Mouse (Mus musculus) monocyte, adult 5-6 weeks (primary cell): ENCODE data around the gene Tmem132b. TPM values are rescaled to one million over a fixed set of nuclear protein-coding genes. Genes with fewer than 3 reads are reported as not detected.

Source experiments
- ATAC-seq: fragments of 153-309, 156-312 bp; replicated peaks from 2 replicates; pipeline ENCODE4 v1.8.0; 2017; ENCODE audit warnings: mild to moderate bottlenecking; ENCODE audit not compliant: low TSS enrichment, insufficient number of reproducible peaks, severe bottlenecking, poor library complexity, low FRiP score
- total RNA-seq: library from RNA; stranded (forward); fragments of 200-1000, 200-491, 200-594 nt; gene quantifications from 3 replicates; pipeline ENCODE4 v1.2.3, GENCODE M21; 2017

The Tmem132b gene
- total RNA-seq, 1 experiment from 2014 or later = 0.38 TPM

GRCm38 (mm10) chr5:125727436-125727835, 195.9 kb downstream of the Tmem132b start:
- no peak for ATAC-seq

GRCm38 (mm10) chr5:125727936-125728335, 196.4 kb downstream of the Tmem132b start:
- no peak for ATAC-seq

DNA sequence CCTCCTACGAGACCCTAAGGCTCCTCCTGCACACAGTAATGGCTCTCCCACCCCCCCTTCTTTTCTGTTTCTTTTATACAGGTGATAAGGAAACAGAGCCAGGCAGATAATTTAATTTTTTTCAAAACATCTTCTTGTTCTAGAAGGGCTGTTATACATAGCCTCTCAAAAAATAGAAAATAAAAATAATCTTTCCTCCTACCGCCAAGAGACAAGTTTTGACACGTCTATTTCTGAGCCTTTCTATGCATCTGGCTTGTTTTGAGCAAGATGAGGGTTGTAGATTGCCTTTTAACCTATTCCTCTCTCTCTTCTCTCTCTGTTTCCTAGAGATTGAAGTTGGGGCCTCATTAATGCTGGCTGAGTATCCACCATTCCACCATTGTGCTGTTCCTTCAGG, 196.9 kb downstream of the Tmem132b start:
- ATAC-seq = no peak

DNA sequence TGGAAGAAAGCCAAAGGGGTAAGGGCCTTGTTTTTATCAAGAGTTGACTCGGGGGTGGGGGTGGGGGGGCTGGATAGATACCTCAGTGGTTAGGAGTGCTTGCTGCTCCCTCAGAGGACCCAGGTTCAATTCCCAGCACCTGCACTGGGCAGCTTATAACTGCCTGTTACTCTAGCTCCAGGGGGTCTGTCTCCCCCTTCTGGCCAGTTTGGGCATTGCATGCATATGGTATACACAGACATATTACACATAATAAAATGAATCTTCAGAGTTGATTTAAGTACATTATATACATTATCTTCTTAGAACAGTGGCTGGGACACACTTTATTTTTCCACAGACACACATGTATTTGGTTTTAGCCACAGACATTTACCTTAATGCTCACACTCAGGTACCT, 202.2 kb downstream of the Tmem132b start:
- ATAC-seq = no peak

DNA sequence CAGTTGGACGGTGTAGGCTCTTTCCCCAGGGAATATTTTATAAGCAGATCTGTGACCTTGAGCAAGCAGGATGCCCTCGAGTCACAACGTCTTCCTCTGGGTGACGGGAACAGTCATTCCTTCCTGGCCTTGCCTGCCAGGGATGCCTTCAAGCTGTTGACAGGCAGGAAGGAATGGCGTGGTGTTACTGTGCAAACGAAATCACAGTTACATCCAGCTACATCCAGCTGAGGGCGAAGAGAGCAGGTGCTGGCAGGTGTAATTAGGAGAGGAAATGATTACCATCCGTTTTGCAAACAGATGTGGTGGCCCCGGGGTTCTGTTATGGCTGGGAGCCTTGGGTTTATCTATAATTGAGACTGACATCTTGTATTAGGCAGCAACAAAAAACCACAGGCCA, 205.5 kb downstream of the Tmem132b start:
- no peak for ATAC-seq

GRCm38 (mm10) chr5:125743503-125743902, 211.9 kb downstream of the Tmem132b start:
- ATAC-seq = no peak

- no peak for ATAC-seq
These were observed 214.2 kb downstream of the Tmem132b start for GRCm38 (mm10) chr5:125745727-125746126.

- no peak for ATAC-seq
These were observed 219.9 kb downstream of the Tmem132b start for GRCm38 (mm10) chr5:125751481-125751880.

GRCm38 (mm10) chr5:125752546-125752945, 221.0 kb downstream of the Tmem132b start:
- ATAC-seq = no peak

DNA sequence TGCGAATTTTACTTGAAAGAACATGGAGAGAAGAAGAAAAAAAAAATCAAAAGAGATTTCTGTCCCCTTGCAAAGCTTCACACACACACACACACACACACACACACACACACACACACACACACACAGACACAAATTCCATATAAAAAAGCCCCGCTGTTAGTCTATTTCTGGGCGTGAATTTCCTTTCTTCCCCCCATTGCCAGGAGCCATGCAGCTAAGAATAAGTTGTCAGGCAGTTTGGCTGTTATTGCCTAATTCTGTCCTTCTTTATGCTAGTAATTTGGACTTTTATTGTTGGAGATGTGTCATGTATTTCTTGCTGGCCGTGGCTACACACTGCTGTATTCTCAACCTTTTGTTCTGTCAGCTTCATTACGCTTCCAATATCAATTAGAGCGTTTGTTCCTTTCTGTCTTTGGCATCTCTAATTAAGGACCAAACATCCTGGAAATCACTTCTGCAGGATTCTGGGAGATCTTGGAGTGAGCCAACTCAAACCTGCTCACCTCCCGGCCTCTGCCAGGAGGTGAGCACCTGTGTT, 225.5 kb downstream of the Tmem132b start:
- ATAC-seq = no peak

DNA sequence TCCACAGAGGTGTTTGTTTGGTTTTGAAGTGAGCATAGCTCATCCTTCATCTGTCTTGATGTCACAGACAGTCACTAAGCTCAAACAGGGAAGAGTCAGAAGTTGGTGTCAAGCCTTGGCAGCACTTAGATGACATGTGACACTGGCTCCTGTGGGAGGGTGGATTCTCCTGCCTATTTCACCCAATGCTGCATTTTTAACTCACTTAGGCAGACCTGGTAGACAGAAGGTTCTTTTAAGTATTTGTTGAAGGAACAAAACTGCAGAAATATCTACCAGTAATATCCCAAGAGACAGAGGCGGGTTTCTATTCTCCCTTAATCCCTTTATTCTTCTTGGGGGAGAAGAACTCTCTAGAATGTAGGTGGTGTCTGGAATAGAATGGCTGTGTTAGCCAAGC, 226.9 kb downstream of the Tmem132b start:
- ATAC-seq = no peak

DNA sequence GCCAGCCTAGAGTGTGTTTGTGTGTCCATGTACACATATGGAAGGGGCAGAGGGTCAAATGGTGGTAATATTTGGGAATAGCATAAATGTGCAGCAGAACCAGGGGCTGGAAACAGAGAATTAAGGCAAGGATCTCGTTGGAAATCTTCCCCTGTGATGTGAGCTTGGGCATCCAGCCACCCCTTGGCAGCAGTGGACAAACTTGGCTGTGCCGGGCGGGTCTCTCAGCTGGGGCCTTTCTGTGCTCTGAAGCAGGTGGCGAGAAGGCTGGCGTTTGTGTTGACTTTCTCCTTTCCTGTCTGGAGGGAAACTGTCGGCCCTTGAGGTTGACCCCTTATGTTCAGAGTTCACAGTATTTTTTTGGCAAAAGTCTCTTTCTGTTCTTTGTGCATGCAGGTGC, 235.4 kb downstream of the Tmem132b start:
- no peak for ATAC-seq

- no peak for ATAC-seq
These were observed 236.4 kb downstream of the Tmem132b start for GRCm38 (mm10) chr5:125767950-125768349.

- no peak for ATAC-seq
These were observed 240.7 kb downstream of the Tmem132b start for GRCm38 (mm10) chr5:125772238-125772637.

GRCm38 (mm10) chr5:125772756-125773155, 241.2 kb downstream of the Tmem132b start:
- no peak for ATAC-seq

DNA sequence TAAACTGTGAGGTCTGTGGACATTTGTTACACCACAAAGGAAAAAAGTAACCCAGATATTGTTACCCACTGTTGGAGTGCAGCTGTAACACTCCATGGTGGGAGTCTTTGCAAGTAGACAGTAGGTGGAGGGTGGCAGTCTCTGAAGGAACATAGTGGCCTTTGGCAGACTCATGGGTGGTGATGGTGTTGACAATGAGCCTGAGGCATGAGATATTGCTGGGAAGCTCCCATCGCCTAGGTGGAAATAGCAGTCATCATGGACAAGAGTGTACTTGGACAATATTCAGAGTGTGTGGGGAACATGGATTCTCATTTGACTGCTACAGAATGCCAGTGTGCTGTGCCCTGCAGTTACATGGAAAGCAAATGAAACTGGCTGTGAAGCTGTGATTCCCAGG, 248.8 kb downstream of the Tmem132b start:
- no peak for ATAC-seq

DNA sequence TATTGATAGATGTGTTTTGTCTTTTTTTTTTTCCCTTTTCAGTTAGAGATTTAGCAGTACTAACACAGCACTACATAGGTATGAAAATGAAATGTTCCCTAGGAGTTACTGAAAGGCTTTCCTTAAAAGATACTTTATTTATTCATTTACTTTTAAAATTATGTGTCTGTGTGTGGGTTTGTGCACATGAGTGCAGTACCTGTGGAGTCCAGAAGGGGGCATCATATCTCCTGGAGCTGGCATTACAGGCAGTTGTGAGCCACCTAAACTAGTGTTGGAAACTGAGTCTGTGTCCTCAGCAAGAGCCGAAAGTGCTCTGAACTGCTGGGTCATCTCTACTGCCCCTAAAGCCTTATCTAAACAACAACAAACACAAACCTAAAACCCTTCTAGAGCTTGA, 261.1 kb downstream of the Tmem132b start:
- no peak for ATAC-seq

DNA sequence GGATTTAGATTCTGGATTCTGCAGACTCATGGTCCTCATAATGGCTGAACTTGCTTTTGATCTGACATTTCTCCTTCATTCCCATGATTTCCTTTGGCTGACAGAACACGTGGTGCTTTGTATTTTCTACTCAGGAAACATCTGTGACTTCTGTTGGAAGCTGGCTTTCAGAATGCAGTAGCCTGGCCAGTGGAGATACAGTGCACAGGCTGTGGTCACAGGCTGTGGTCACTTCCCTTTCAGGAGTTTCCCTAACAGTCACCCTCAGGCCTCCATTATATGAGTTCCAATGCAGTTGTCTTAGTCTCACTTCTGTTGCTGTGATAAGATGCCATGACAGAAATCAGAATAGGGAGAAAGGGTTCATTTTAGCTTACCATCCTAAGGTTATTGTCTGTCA, 262.7 kb downstream of the Tmem132b start:
- ATAC-seq = no peak

DNA sequence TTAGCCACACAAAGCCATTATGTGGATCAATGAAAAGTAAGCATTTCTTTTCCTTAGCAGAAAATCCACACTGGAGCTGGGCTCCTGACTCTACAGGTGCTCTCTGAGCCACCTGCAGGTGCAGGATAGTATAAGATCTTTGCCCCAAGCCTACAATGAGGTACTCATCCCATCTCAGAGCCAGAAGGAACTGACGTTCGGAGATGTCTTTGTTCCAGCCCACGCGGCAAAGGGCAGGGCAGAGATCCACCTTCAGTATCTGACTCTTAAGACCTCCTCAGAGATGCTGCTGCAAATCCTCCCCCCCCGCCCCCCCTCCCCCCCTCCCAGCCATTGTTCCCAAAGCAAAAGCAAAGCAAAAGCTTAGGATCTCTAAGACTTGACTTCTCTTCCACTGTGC, 268.0 kb downstream of the Tmem132b start:
- ATAC-seq = no peak

GRCm38 (mm10) chr5:125800025-125800424, 268.5 kb downstream of the Tmem132b start:
- no peak for ATAC-seq

GRCm38 (mm10) chr5:125802801-125803200, 271.2 kb downstream of the Tmem132b start:
- no peak for ATAC-seq
